Mouse (Mus musculus) lung, postnatal 10 days (tissue): ENCODE results near the gene Caln1.

Source experiments
- DNase-seq: peaks from one replicate; pipeline ENCODE4 v3.0.0; 2021

Caln1 gene

GRCm38 (mm10) chr5:130395142-130395541, 25.9 kb downstream of the Caln1 start:
- no peak for DNase-seq

- no peak for DNase-seq
Measured at GRCm38 (mm10) chr5:130400136-130400917, 31.1 kb downstream of the Caln1 start.

- peak; percentile 48 for DNase-seq
Measured at GRCm38 (mm10) chr5:130405201-130405600, 35.9 kb downstream of the Caln1 start.

GRCm38 (mm10) chr5:130409706-130410105, 40.5 kb downstream of the Caln1 start:
- no peak for DNase-seq

- no peak for DNase-seq
Measured at GRCm38 (mm10) chr5:130411516-130411915, 42.3 kb downstream of the Caln1 start.

- no peak for DNase-seq
Measured at GRCm38 (mm10) chr5:130447438-130447837, 78.2 kb downstream of the Caln1 start.

- DNase-seq = no peak
Measured at GRCm38 (mm10) chr5:130448491-130448890, 79.2 kb downstream of the Caln1 start.

- DNase-seq = no peak
Measured at GRCm38 (mm10) chr5:130448931-130449856, 79.9 kb downstream of the Caln1 start.

- DNase-seq = no peak
Measured at GRCm38 (mm10) chr5:130450031-130450541, 80.8 kb downstream of the Caln1 start.

- DNase-seq = no peak
Measured at GRCm38 (mm10) chr5:130458076-130458475, 88.8 kb downstream of the Caln1 start.

GRCm38 (mm10) chr5:130472209-130472608, 103.0 kb downstream of the Caln1 start:
- no peak for DNase-seq

GRCm38 (mm10) chr5:130474876-130475275, 105.6 kb downstream of the Caln1 start:
- DNase-seq = no peak

- peak; percentile 32 for DNase-seq
Measured at GRCm38 (mm10) chr5:130476741-130477140, 107.5 kb downstream of the Caln1 start.

GRCm38 (mm10) chr5:130480290-130480689, 111.0 kb downstream of the Caln1 start:
- no peak for DNase-seq

GRCm38 (mm10) chr5:130491471-130491870, 122.2 kb downstream of the Caln1 start:
- no peak for DNase-seq

GRCm38 (mm10) chr5:130492305-130492704, 123.0 kb downstream of the Caln1 start:
- no peak for DNase-seq

GRCm38 (mm10) chr5:130502541-130502940, 133.3 kb downstream of the Caln1 start:
- no peak for DNase-seq

GRCm38 (mm10) chr5:130504891-130505290, 135.6 kb downstream of the Caln1 start:
- no peak for DNase-seq

GRCm38 (mm10) chr5:130510516-130510915, 141.3 kb downstream of the Caln1 start:
- no peak for DNase-seq

GRCm38 (mm10) chr5:130515395-130515794, 146.1 kb downstream of the Caln1 start:
- DNase-seq = no peak

- DNase-seq = no peak
Measured at GRCm38 (mm10) chr5:130520527-130520926, 151.3 kb downstream of the Caln1 start.

- no peak for DNase-seq
Measured at GRCm38 (mm10) chr5:130527416-130527815, 158.2 kb downstream of the Caln1 start.

- DNase-seq = no peak
Measured at GRCm38 (mm10) chr5:130547496-130547895, 178.2 kb downstream of the Caln1 start.

GRCm38 (mm10) chr5:130553916-130554315, 184.7 kb downstream of the Caln1 start:
- DNase-seq = no peak
